Mouse (Mus musculus): ENCODE results near the gene Mrnip.

DNA sequence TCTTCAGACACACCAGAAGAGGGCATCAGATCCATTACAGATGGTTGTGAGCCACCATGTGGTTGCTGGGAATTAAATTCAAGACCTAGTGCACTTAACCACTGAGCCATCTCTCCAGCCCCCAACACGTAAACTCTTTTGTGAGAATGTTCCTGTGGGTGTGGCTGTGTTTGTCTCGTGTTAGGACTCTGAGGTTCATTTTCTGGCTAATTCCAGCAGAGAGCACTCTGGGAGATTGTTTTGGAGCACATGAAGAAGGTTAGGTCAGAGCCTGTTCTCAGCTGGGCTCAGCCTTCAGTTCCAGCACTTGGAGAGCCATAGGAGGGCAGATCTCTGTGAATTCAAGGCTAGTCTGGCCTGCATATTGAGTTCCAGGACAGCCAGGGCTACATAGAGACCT lies 45.6 kb downstream of the Mrnip start:
- TF ChIP-seq POLR2A (IDR thresholded peaks at IDR 0.05; ENCODE audit: low read depth, low read length) (no peak), CTCF (IDR thresholded peaks at IDR 0.05; ENCODE audit: extremely low read depth, insufficient read length, insufficient replicate concordance, low read depth, low read length) (no peak)
